Mouse (Mus musculus) limb, embryonic 15.5 days (tissue): ENCODE measurements around the gene Exoc3l2. TPM values are rescaled to one million over a fixed set of nuclear protein-coding genes. Genes with fewer than 3 reads are reported as not detected.
A peak's percentile ranks its signal among the peaks of the same experiment; 100 is the strongest.

Experiments
- ATAC-seq: fragments of 200-750 bp; cut with Nextera tagmentation; 2 replicates; pipeline ENCODE4 v1.8.0; 2017; ENCODE audit warnings: low read depth, moderate TSS enrichment; ENCODE audit not compliant: insufficient number of reproducible peaks, low FRiP score, low TSS enrichment
- H3K27ac ChIP-seq: fragments of 300-500 bp; sonication (generic); 2 replicates; pipeline ENCODE4 v1.5.1; 2015; ENCODE audit warnings: moderate library complexity, mild to moderate bottlenecking, inconsistent platforms
- H3K27me3 ChIP-seq: fragments of 300-500 bp; sonication (generic); 2 replicates; pipeline ENCODE4 v1.6.1; 2015; ENCODE audit warnings: inconsistent platforms
- H3K36me3 ChIP-seq: fragments of 300-500 bp; sonication (generic); 2 replicates; pipeline ENCODE4 v1.6.1; 2015; ENCODE audit warnings: inconsistent platforms
- H3K4me1 ChIP-seq: fragments of 300-500 bp; sonication (generic); 2 replicates; pipeline ENCODE4 v1.6.1; 2015; ENCODE audit warnings: inconsistent platforms
- H3K4me2 ChIP-seq: fragments of 300-500 bp; sonication (generic); 2 replicates; pipeline ENCODE4 v1.6.1; 2015; ENCODE audit warnings: mild to moderate bottlenecking, inconsistent platforms
- H3K4me3 ChIP-seq: fragments of 300-500 bp; sonication (generic); 2 replicates; pipeline ENCODE4 v1.5.1; 2015; ENCODE audit warnings: mild to moderate bottlenecking, inconsistent platforms
- H3K9ac ChIP-seq: fragments of 300-500 bp; sonication (generic); 2 replicates; pipeline ENCODE4 v1.6.1; 2015; ENCODE audit warnings: inconsistent platforms
- H3K9me3 ChIP-seq: fragments of 300-500 bp; sonication (generic); 2 replicates; pipeline ENCODE4 v1.6.1; 2016; ENCODE audit warnings: inconsistent platforms
- WGBS: fragments of 180-500 bp; shearing (Covaris S2); methylation state at CpG from one replicate; pipeline ENCODE4 v1.1.7; 2015; 5-methylcytosine and 5-hydroxymethylcytosine counted together
- polyA plus RNA-seq: library from polyadenylated mRNA; unstranded; fragments of >200 nt; fragmentation: Nextera tagmentation; extraction: Ambion mirVana; gene quantifications from 2 replicates; pipeline ENCODE4 v1.2.1, GENCODE M21; 2015

The Exoc3l2 gene
- polyA plus RNA-seq, 1 experiment from 2014 or later: 1.4 TPM

GRCm38 (mm10) chr7:19532240-19532639 is 69.1 kb downstream of the Exoc3l2 start:
- H3K4me1 ChIP-seq: peaks cover 5% of the 10 kb centered on the region; the same call in 1 of the 2 replicates
- H3K4me2 ChIP-seq: no peak overlapping the region
- H3K36me3 ChIP-seq: peaks cover 71% of the 10 kb centered on the region
- H3K4me3 ChIP-seq: no peak overlapping the region
- no peaks in the 10 kb centered on the region for H3K9me3 ChIP-seq
- 81% methylated on average over 14 of the region's 14 CpGs for WGBS
- H3K9ac ChIP-seq: no peak overlapping the region
- H3K27ac ChIP-seq: no peak overlapping the region
- no peak; the same call in 1 of the 2 replicates for ATAC-seq
- no peaks in the 10 kb centered on the region for H3K27me3 ChIP-seq

DNA sequence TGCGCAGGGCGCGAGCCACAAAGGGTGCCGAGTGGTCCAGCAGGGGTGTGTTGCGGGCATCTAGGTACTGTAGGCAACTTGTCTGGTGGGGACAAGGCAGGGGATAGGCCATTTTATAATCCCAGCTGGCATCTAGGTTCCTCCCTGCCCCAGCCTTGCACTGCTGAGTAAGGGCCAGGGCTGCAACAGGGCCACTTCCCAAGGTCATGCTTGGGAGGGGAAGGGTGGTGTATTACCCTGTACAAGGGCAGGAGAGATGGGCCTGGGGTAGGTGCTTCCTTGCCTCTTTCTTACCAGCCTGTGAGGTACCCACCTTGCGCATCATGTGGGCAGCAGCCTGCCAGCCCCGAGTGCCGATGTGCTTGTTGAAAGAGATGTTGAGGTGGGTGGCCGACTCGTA is 71.5 kb downstream of the Exoc3l2 start:
- Histone ChIP-seq H3K4me1 (peaks cover 8% of the 10 kb centered on the region; the same call in 1 of the 2 replicates), H3K27me3 (no peaks in the 10 kb centered on the region), H3K4me2 (no peak overlapping the region), H3K9ac (no peak overlapping the region), H3K4me3 (no peak overlapping the region), H3K9me3 (no peaks in the 10 kb centered on the region), H3K27ac (no peak overlapping the region), H3K36me3 (peaks cover 62% of the 10 kb centered on the region)
- ATAC-seq: no peak
- WGBS: 92% methylated on average over 10 of the region's 10 CpGs

DNA sequence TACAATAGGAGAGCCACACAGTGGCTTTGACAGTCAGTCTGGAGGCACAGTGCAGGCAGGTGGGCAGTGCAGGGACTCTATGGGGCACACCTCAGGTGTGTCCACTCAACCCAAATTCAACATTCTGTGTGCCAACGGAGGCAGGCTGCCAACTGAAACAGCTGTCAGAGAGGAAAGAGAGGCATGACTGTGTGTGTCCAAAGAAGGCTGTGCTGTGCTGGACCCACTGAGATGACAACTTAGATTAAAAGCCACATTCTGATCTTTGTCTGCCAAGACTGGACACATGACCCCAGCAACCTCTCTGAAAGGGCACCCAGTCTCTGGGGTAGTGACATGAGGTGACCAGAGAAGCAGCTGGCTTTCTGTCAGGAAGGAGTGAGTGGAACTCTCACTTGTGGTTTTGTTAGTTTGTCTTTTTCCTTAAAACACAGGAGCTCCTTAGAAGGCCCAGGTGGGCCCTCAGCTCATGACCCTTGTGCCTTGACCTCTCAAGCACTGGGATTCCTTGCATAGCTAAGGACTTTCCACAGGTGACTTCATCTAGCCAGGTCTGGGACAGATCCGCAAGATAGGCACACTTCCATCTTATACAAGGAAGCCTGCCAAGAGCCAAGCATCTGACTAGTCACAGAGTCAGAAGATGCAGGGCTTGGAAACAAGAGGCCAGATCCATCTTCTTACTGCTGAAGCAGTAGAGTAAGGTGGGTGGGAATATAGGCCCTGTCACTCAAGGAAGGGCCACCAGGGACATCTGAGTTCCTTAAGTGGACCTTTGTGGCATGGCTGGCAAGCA is 77.8 kb downstream of the Exoc3l2 start:
- Histone ChIP-seq H3K4me2 (no peak overlapping the region), H3K27me3 (no peaks in the 10 kb centered on the region), H3K9me3 (no peaks in the 10 kb centered on the region), H3K4me1 (peaks cover 51% of the 10 kb centered on the region), H3K9ac (no peak overlapping the region), H3K36me3 (0 out of 2 replicates have a peak, but pooled peaks cover 2% of the 10 kb centered on the region), H3K4me3 (no peak overlapping the region), H3K27ac (no peak overlapping the region; the same call in 1 of the 2 replicates)
- ATAC-seq: no peak
- WGBS: 83% methylated on average over 2 of the region's 2 CpGs

- Histone ChIP-seq H3K4me3 (no peak overlapping the region), H3K27me3 (no peaks in the 10 kb centered on the region), H3K4me1 (peaks cover 56% of the 10 kb centered on the region), H3K9me3 (no peaks in the 10 kb centered on the region), H3K36me3 (no peaks in the 10 kb centered on the region), H3K4me2 (no peak overlapping the region), H3K27ac (no peak overlapping the region; the same call in 1 of the 2 replicates), H3K9ac (no peak overlapping the region)
- 0 out of 2 replicates have a peak, but pooled peaks have one; percentile 8 for ATAC-seq
- WGBS: 68% methylated on average over 7 of the region's 7 CpGs
Measured at GRCm38 (mm10) chr7:19541681-19542154, 78.6 kb downstream of the Exoc3l2 start.

DNA sequence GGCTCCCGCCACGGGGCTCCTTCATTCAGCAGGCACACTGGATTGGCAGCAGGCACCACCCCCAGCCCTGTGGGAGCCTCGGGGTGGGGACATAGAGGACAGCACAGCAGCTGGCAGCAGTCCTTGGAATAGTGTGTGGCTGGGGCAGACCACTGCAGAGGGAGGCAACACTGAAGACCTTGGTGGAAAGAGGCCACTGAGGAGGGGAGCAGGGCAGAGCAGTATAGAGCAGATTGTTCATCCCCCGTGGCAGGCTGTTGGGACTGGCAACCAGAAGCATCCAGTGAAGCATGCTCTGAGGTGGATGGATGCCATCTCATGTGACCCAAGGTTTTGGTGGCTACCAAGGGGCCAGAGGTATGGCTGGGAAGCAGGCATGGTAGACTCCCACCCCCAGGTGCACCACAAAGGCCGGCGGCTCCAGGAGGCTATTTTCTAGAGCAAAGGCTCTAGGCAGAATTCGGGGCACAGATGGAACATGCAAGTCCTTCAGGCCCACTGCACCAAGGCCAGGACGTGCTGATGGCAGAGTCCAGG is 79.1 kb downstream of the Exoc3l2 start:
- H3K27ac ChIP-seq: peak overlapping the region; percentile 58; the same call in 1 of the 2 replicates
- peaks cover 55% of the 10 kb centered on the region for H3K4me1 ChIP-seq
- no peaks in the 10 kb centered on the region for H3K27me3 ChIP-seq
- H3K4me3 ChIP-seq: no peak overlapping the region
- no peak overlapping the region for H3K4me2 ChIP-seq
- peak; percentile 53; the same call in 1 of the 2 replicates for ATAC-seq
- 62% methylated on average over 8 of the region's 8 CpGs for WGBS
- H3K36me3 ChIP-seq: no peaks in the 10 kb centered on the region
- H3K9me3 ChIP-seq: no peaks in the 10 kb centered on the region
- H3K9ac ChIP-seq: no peak overlapping the region

- no peak for ATAC-seq
- H3K4me1 ChIP-seq: peaks cover 52% of the 10 kb centered on the region
- WGBS: 48% methylated on average over 6 of the region's 6 CpGs
- no peak overlapping the region; the same call in 1 of the 2 replicates for H3K27ac ChIP-seq
- H3K27me3 ChIP-seq: no peaks in the 10 kb centered on the region
- no peak overlapping the region for H3K4me3 ChIP-seq
- no peak overlapping the region for H3K9ac ChIP-seq
- H3K4me2 ChIP-seq: no peak overlapping the region
- no peaks in the 10 kb centered on the region for H3K36me3 ChIP-seq
- no peaks in the 10 kb centered on the region for H3K9me3 ChIP-seq
Measured at GRCm38 (mm10) chr7:19543584-19543983, 80.5 kb downstream of the Exoc3l2 start.

DNA sequence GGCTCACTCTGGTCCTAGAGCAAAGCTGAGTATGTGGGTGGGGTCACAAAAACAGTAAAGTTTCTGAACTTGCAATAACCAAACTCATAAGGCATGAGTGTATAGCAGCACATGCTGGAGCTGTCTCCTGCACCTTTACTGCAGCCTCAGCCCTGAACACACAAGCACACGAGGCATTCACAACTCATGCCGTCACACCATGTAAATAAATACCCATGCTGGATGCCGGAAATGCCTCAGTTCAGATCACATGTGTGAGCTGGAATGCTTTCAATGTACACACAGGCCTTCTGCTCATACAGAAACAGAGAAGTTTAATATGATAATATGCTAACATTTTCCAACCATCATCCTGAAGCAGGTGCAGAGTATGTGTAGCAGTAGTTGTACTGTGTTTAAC is 82.9 kb downstream of the Exoc3l2 start:
- Histone ChIP-seq H3K4me3 (no peak overlapping the region), H3K4me1 (peaks cover 48% of the 10 kb centered on the region), H3K9ac (no peak overlapping the region), H3K27ac (0 out of 2 replicates have a peak overlapping the region, but pooled peaks have one; percentile 3), H3K36me3 (0 out of 2 replicates have a peak, but pooled peaks cover 8% of the 10 kb centered on the region), H3K9me3 (no peaks in the 10 kb centered on the region), H3K4me2 (no peak overlapping the region), H3K27me3 (no peaks in the 10 kb centered on the region)
- 49% methylated on average over 3 of the region's 3 CpGs for WGBS
- ATAC-seq: no peak

Other genes starting within 250 kb of the Exoc3l2 start
- gene Opa3, start 235.0 kb upstream of the Exoc3l2 start, polyA plus RNA-seq: 28.4 and 31.5 TPM in 2 replicates
- gene Vasp, start 191.5 kb upstream of the Exoc3l2 start, polyA plus RNA-seq: 73.8 and 84.0 TPM in 2 replicates
- 0.16 and 0.19 TPM in 2 replicates for gene Ppm1n, start 183.3 kb upstream of the Exoc3l2 start, polyA plus RNA-seq
- 21.4 and 48.2 TPM in 2 replicates for gene Rtn2, start 180.7 kb upstream of the Exoc3l2 start, polyA plus RNA-seq
- gene Fosb, start 153.3 kb upstream of the Exoc3l2 start, polyA plus RNA-seq: 0.29 and 0.41 TPM in 2 replicates
- gene Ercc1, start 118.6 kb upstream of the Exoc3l2 start, polyA plus RNA-seq: 75.7 and 75.9 TPM in 2 replicates
- gene Cd3eap, start 103.8 kb upstream of the Exoc3l2 start, polyA plus RNA-seq: 32.9 and 34.2 TPM in 2 replicates
- gene Ppp1r13l, start 103.6 kb upstream of the Exoc3l2 start, polyA plus RNA-seq: 20.0 and 24.8 TPM in 2 replicates
- 14.0 and 14.9 TPM in 2 replicates for gene Ercc2, start 81.3 kb upstream of the Exoc3l2 start, polyA plus RNA-seq
- 37.5 and 37.6 TPM in 2 replicates for gene Klc3, start 59.2 kb upstream of the Exoc3l2 start, polyA plus RNA-seq
- gene Ckm, start 58.6 kb upstream of the Exoc3l2 start, polyA plus RNA-seq: 139 and 815 TPM in 2 replicates
- 8.2 and 9.3 TPM in 2 replicates for gene Mark4, start 4.5 kb upstream of the Exoc3l2 start, polyA plus RNA-seq
- gene Bloc1s3, start 45.0 kb downstream of the Exoc3l2 start, polyA plus RNA-seq: 1.8 and 2.0 TPM in 2 replicates
- 94.7 and 97.9 TPM in 2 replicates for gene Trappc6a, start 45.1 kb downstream of the Exoc3l2 start, polyA plus RNA-seq
- 1.7 and 2.5 TPM in 2 replicates for gene Nkpd1, start 54.5 kb downstream of the Exoc3l2 start, polyA plus RNA-seq
- 25.1 and 26.3 TPM in 2 replicates for gene Ppp1r37, start 99.7 kb downstream of the Exoc3l2 start, polyA plus RNA-seq
- 1.00 and 1.1 TPM in 2 replicates for gene Zfp296, start 114.0 kb downstream of the Exoc3l2 start, polyA plus RNA-seq
- 144 and 149 TPM in 2 replicates for gene Gemin7, start 114.3 kb downstream of the Exoc3l2 start, polyA plus RNA-seq
- 49.6 and 49.8 TPM in 2 replicates for gene Clasrp, start 141.2 kb downstream of the Exoc3l2 start, polyA plus RNA-seq
- gene Relb, start 166.1 kb downstream of the Exoc3l2 start, polyA plus RNA-seq: 11.8 and 14.1 TPM in 2 replicates
- 73.4 and 73.8 TPM in 2 replicates for gene Clptm1, start 201.7 kb downstream of the Exoc3l2 start, polyA plus RNA-seq
- gene Apoc2, start 214.6 kb downstream of the Exoc3l2 start, polyA plus RNA-seq: 1.8 and 2.7 TPM in 2 replicates
- gene Gm44805, start 218.1 kb downstream of the Exoc3l2 start, polyA plus RNA-seq: not detected in 2 replicates
- gene Apoc4, start 218.1 kb downstream of the Exoc3l2 start, polyA plus RNA-seq: 0.41 TPM in 1 of 2 replicates, not detected in the other
- 46.2 and 57.9 TPM in 2 replicates for gene Apoc1, start 229.3 kb downstream of the Exoc3l2 start, polyA plus RNA-seq
- gene Apoe, start 235.9 kb downstream of the Exoc3l2 start, polyA plus RNA-seq: 409 and 468 TPM in 2 replicates